Mouse (Mus musculus): ENCODE results near the gene Ccdc80. TPM values are rescaled to one million over a fixed set of nuclear protein-coding genes. Genes with fewer than 3 reads are reported as not detected.
A peak's percentile ranks its signal among the peaks of the same experiment; 100 is the strongest.

The Ccdc80 gene
- 1 to 10 TPM; 6.4 to 6.6 TPM for total RNA-seq (2021)

DNA sequence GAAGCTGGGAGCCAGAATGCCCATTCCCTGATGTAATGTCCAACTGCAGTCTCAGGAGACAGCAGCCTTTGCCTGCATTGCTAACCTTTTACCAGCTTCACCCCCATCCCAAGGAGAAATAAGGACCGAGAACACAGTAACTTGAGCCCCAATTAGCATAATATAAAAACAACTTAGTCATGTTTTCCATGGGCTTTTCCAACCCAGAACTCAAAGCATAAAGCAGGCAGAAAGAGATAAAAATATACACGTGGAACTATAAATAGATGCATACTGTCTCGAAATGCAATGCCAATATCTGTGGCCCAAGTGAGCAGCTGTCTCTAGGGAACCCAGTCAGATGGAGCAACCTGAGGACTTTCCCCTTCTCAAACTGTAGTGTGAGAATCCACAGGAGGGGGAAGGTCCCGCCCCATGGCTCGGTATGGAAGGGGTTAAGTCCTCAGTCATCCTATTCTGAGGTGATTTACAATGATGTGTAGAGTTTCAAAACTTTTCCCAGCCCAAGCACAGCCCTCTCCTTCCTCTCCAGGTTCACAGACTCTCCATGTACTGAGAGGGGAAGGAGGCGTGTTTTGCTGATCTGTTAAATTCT is at the start of gene Ccdc80:
Gene Ccdc80, plus strand, starts transcription at position 266 of the 595 bp plus-strand sequence.
- intact Hi-C loops (cut with DNase I) = loop anchor here (5.0 to 10.0 kb wide), 3 partner anchors 131 to 368 kb away; partner anchors contain the start of genes Gtpbp8 and Nepro
- no peak for DNase-seq (ENCODE audit: low spot score in 2 of 2)

DNA sequence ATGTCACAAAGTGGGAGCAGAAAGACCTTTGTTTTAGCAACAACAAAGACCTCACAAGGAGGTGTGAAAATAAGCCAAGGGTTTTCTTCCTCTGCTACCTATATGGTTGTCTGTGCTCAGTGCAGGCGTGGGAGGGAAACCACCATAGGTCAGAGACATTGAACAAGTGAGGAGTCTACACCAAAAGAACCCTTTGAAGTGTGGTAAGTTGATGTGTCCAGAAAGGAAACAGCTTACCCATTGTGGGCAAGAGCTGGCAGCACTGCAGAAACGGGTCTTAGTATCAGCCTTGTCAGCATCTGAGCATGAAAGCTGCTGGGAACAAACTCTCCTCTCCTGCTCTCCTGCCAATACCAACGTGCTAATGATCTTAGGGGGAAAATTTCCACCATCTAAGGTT is 48.4 kb upstream of the Ccdc80 start:
- intact Hi-C loops (cut with DNase I) = no loop called here
- no peak for DNase-seq (ENCODE audit: low spot score in 2 of 2)

DNA sequence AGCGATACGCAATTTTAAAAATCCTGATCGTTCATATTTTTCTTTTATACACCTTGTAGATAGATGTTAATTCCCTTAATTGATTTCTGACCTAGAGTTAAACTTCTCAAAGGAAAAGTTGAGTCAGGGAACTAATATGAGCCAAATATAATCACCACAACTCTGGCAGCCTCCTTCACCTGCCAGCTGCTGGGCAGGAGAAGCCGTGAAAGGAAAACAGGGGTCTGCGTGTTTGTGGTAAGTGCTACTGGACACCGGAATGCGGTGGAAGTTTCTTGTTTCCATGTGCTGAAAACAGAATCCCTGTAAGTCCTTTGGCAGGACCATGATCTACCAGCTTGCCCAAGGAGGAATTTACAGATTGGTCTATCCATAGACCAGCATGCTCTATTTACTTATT is 36.0 kb upstream of the Ccdc80 start:
- intact Hi-C loops (cut with DNase I) = no loop called here
- no peak for DNase-seq (ENCODE audit: low spot score in 2 of 2)

DNA sequence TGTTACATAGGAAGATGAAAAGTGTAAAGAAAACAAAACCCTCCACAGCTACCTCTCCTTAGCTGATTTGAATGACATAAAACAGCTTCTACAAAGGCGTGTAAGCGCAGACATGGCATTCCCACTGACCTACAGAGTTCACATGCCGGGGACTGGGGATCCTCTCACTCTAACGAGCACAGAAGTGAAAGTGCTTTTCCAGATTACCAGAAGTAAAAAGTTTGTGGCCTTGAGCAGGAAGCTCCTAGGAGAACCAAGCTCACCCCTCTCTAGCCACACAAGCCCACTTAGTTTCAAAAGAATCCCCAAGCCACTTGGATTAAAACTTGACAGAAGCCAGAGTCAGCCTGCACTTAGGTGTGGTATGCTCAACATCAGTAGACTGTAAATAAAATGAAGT is 35.3 kb upstream of the Ccdc80 start:
- intact Hi-C loops (cut with DNase I) = no loop called here
- DNase-seq (ENCODE audit: low spot score in 2 of 2) = no peak

DNA sequence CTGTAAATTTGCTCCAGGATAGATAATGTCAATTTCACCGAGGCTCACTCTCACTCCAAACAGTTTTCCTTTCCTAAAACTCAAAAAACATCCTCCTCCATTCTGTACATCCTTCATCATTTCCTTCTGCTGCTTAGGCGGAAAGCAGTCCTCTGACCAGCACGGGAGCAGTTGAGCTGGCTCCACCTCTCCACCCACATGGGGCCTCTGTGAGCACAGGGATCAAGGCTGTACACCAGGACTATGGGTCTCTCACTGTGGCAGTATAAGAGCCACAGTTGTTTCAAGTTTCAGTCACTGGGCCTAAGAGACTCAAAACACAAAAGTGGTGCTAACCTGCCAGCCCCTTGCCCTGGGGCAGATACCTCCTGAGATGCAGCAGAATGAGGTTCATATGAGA is 32.1 kb upstream of the Ccdc80 start:
- DNase-seq (ENCODE audit: low spot score in 2 of 2) = no peak
- intact Hi-C loops (cut with DNase I) = no loop called here

DNA sequence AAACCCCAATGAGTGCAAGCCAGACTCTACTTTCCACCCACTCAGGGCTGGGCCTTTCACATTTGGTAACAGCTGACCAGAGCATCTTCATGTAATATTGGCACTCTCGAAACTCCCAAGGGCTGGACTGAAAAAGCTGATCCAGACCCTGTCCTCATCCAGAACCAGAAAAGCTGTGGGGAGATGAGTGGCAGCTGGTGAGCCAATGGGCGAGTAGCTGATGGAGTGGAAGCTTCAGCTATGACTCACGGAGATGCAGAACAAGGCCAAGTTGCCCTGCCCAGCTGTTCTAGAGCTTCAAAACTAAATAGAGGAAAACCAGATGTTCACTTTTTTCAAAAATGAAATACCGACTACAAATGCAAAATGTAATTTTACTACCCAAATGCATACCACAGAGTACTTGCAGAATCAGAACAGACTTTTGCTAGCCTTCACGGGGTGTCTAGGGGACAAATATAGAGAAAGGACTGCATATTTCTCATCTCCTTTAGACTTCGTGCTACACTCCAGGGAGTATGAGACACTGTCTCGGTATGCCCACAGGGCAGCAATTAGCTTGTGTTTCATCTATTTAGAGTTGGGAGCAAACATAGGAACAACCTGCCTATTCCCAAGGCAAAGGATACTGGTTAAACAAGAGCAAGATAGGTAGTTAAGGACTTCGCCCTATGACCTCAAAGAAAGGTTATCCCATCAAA is 22.7 kb upstream of the Ccdc80 start:
- DNase-seq (ENCODE audit: low spot score in 2 of 2) = peak in 1 of 2 experiments; percentile 29
- intact Hi-C loops (cut with DNase I) = no loop called here

DNA sequence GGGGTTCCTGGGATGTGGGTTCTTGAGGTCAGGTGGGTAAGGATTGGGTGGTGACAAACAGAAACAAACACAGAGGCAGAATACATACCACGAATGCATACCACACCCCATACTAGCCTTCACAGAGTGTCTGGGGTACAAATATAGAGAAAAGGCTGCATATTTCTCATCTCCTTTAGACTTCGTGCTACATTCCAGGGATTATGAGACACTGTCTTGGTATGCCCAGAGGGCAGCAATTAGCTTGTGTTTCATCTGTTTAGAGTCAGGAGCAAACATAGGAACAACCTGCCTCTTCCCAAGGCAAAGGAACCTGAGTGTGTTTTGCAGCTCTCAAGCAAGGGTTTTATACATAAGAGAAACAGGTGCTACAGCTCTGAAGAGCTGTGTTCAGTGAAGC is 21.8 kb upstream of the Ccdc80 start:
- intact Hi-C loops (cut with DNase I) = no loop called here
- no peak for DNase-seq (ENCODE audit: low spot score in 2 of 2)

DNA sequence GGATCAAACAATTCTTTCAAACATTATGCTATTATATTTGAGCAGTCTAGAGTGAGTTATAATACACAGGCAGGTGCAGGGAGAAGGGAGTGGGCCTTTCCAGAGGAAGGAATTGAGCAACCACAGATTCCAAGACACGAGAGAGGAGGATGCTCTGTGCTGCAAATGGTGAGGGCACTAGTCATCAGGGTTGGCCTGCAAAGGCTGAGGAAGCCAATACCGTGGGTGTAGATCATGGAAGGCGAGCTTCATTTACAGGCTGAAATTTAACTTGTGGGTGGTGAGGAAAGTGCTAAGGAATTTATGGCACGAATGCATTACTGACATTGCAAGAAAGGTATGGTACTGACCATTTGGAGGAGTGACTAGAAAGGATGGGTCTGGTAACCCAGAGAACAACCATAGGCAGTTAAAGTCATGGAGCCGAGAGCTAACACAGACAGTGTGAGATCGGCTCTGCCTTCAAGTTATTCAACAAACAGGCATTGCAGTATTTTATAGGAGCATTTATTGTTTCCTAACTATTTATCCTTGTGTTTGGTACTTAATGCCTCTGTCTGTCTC is 15.6 kb upstream of the Ccdc80 start:
- intact Hi-C loops (cut with DNase I) = no loop called here
- no peak for DNase-seq (ENCODE audit: low spot score in 2 of 2)

DNA sequence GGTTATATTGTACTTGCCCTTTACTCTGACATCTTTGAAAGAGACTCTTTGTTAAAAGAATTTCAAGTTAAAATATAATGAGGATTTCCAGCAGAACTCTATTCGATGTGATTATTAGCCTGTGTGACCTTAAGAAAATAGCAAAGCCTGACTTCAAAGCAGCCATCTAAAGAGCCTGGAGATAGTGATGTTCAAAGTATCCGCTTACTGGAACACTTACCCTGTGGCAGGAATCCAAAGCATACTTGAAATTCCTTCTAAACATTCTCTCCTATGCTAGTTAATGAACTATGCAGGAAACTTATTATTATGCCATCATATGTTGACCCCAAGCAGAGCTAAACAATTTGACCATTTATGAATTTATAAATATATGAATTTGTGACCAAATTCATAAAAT is 13.9 kb upstream of the Ccdc80 start:
- DNase-seq (ENCODE audit: low spot score in 2 of 2) = no peak

DNA sequence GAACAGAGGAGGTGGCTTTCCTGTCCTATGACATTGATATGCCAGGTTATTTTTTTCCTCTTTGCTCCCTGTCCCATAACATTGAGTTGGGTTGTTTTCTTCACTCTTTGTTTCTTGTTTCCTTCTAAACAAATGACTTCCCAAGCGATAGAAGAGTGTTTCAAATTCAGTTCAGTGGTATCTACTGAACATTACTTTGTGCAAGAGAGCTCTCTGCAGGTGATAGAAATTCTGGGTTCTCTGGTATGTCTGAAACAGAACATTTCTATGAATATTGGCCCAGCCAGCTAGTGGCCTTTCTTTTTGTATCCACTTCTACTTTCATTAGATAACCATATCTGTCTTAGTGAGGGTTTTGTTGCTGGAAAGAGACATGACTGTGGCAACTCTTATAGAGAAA is 4.4 kb upstream of the Ccdc80 start:
- intact Hi-C loops (cut with DNase I) = no loop called here
- DNase-seq (ENCODE audit: low spot score in 2 of 2) = no peak

More for the DNA sequence above, 13.9 kb upstream of the Ccdc80 start:
- intact Hi-C loops (cut with DNase I) = no loop called here

DNA sequence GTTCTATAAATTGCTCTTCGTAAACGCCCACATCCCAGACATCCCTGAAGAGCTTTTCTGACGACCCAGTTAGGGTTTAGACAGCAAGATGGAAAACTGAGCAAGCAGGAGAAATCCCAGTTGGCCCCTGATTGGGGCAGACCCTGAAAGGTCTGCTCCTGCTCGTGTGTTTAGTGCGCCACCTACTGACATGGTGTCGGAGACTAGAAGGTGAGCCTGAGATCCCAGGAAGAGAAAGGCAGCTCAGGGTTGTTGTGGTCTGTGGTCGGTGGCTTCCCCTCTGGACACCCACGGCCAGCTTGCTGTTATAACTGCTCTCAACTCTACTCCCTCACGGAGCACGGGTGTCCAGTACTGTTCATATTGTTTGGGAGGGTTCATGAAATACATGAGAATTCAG is 3.2 kb upstream of the Ccdc80 start:
- intact Hi-C loops (cut with DNase I) = loop anchor here (1.0 to 10.0 kb wide), 4 partner anchors 128 to 365 kb away; partner anchors contain the start of genes Gtpbp8 and Nepro
- peak; percentile 74 to 75 for DNase-seq (ENCODE audit: low spot score in 2 of 2)

DNA sequence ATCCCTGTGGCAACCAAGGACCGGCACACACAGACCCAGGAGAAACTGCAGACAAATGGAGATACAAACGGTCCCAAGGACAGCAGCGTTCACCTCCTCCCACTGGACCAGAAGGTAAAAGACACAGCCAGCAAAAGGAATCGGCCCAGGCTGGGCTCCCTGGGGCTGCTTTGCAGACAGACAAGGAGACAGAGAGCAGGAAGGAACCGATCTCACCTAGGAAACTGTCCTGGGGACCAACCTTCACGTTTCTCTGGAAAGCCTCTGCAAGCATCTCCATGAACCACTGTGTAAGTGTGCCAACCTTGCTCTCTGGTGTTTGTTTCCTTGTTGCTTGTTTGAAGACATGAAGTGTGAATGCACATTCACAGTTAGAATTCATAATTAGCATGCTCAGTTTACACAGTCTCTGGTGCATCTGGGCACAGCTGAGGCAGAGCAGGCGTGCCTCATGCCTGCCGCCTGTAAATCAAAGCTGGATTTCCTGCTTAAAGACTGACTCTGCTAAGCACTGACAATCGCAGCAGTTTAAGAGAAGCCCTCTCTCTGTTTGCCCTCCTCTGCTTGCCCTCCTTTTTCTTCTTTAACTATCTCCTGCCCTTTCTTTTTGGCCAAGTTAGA is 1.0 kb downstream of the Ccdc80 start:
- intact Hi-C loops (cut with DNase I) = loop anchor here (5.0 to 10.0 kb wide), 3 partner anchors 132 to 369 kb away; partner anchors contain the start of genes Gtpbp8 and Nepro

DNA sequence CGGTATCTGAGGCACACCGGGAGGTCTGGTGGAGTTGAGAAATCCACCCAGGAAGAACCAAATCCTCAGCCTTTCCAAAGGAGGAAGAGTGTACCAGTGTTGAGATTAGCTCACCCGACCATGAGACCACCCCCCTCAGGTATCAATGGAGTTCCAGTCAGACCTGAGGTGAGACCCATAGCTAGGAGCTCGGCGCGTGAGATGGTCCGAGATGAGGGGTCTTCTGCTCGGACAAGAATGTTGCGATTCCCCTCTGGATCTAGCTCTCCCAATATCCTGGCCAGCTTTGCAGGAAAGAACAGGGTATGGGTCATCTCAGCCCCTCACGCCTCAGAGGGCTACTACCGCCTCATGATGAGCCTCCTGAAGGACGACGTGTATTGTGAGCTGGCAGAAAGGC is 1.8 kb downstream of the Ccdc80 start:
- no peak for DNase-seq (ENCODE audit: low spot score in 2 of 2)
- intact Hi-C loops (cut with DNase I) = loop anchor here (10.0 kb wide), 1 partner anchor 370 kb away; the partner anchor contains the start of gene Nepro

More for the DNA sequence above, 1.0 kb downstream of the Ccdc80 start:
- DNase-seq (ENCODE audit: low spot score in 2 of 2) = no peak

DNA sequence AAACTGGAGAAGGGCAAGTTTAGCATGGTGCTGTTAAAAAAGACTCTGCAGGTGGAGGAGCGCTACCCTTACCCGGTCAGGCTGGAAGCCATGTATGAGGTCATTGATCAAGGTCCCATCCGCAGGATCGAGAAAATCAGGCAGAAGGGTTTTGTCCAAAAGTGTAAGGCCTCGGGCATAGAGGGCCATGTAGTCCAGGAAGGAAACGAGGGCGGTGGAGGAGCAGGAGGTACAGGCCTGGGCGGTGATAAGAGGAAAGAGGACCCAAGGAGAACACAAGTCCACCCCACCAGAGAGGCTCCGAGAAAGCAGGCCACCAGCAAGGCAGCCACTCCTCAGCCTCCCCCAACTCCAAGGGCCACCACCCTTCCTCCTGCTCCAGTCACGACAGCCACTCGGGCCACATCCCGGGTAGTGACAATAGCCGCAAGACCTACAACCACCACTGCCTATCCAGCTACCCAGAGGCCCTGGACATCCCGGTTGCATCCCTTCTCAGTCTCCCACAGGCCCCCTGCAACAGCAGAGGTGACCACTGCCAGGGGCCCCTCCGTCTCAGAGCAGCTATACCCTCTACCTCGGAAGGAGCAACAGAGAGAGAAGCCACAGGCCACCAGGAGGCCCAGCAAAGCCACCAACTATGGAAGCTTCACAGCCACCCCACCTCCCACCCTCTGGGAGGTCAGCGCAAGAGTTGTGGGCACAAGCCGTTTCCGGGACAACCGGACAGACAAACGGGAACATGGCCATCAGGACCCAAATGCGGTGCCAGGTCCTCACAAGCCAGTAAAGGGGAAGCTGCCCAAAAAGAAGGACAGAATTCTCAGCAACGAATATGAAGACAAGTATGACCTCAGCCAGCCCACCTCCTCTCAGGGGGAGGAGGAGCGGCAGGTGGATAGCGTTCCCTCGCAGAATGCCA is 2.6 kb downstream of the Ccdc80 start:
- DNase-seq (ENCODE audit: low spot score in 2 of 2) = peak in 1 of 2 experiments; percentile 24
- intact Hi-C loops (cut with DNase I) = loop anchor here (10.0 kb wide), 1 partner anchor 371 kb away; the partner anchor contains the start of gene Nepro

DNA sequence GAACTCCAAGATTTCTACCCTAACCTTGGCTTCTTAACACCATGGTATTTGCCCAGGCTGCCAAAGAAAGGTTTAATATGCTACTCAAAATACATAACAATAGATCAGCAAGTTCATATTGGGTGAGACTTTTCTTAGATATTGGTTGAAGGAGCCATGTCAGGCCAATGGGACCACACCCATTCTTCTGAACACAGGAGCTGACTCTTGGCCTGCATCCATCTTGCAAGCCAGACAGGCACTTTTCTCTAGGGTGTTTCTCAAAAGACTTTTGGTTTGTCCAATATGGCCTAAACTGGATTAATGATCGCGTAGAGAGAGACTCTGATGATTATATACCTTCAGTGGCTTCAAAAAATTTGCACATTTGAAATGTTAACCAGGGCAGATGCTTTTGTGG is 4.3 kb downstream of the Ccdc80 start:
- no peak for DNase-seq (ENCODE audit: low spot score in 2 of 2)
- intact Hi-C loops (cut with DNase I) = loop anchor here (10.0 kb wide), 1 partner anchor 373 kb away; the partner anchor contains the start of gene Nepro

DNA sequence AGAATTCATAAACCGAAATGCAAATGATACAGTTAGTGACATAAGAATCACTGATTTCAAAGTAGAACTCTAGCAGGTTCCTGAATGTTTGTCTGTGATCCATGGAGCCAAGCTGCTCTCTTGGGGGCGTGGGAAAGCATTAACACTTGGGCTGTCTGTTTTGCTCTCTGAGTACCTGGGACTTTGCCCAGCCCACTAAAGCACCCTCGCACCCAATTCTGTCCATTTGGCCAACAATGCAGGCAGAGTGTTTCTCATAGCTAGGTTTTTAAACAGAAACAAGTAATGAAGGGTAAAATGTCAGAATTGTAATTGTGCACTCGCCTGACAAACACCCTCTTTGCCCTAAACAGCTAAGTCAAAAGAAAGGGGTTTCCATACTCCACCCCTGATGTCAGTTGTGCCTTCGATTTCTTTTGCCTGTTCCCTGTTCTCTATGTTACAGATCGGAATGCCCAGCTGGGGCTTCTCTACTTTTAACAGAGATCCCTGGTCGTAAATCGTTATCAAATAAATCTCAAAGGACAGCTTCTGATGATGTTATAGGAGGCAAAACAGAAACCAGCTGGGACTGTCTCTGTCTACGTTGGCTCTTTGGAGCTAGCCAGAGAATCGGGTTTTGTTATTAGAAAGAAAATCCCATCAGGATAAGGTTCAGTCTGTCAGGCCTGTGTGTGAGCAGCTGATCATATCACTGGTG is 5.1 kb downstream of the Ccdc80 start:
- DNase-seq (ENCODE audit: low spot score in 2 of 2) = no peak
- intact Hi-C loops (cut with DNase I) = loop anchor here (10.0 kb wide), 1 partner anchor 374 kb away; the partner anchor contains the start of gene Nepro

DNA sequence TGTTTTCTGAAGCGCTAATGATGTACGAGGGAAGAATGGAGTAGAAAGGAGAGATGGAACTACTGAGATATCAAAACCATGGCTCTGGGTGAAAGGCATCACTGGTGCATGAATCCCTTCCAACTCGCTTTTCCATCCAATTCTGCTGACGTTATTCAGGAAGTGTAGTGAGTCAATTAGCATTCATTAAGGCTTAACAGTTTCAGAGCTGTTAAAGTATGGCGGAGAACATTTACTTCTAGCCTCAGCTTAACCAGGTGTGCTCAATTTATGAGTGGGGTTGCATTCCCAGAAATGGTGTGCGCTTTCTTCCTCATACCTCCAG is 5.6 kb downstream of the Ccdc80 start:
- intact Hi-C loops (cut with DNase I) = loop anchor here (10.0 kb wide), 1 partner anchor 374 kb away; the partner anchor contains the start of gene Nepro
- DNase-seq (ENCODE audit: low spot score in 2 of 2) = peak in 1 of 2 experiments; percentile 21

DNA sequence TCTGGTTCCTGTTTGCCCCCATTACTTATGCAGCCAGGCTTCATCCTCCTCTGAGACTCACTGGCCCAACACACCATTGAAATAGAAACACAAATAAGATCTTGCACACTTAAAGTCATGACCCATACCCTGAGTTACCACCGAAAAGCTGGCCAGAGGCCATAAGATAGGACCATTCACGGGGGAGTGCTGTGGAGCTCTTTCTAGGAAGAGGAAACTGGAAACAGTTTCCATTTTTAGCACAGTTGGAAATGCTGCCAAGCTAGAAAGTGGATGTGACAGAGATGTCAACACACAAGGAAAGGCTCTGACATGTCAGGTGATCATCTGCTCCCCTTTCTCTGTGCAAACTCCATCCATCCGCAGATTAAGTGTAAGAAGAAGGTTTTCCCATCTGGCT is 7.7 kb downstream of the Ccdc80 start:
- no peak for DNase-seq (ENCODE audit: low spot score in 2 of 2)
- intact Hi-C loops (cut with DNase I) = no loop called here

DNA sequence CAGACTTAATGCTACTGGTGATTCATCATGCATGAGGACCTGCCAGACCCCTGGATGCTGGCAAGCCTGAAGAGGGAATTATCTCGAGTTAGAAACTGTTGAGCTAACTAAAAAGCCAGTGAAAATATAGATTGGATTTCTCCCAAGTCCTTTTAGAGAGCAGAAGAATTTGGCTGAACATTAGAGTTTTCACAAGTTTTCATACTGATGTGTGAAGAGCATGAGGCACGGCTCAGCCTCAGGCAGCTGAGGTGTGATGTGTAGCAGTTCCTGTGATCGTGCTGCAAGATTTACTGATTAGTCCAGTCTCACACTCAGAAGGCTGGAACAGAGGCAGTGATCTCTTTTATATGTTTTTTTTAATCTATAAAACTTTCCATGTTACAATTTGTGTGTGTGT is 11.8 kb downstream of the Ccdc80 start:
- DNase-seq (ENCODE audit: low spot score in 2 of 2) = peak in 1 of 2 experiments; percentile 79
- intact Hi-C loops (cut with DNase I) = no loop called here

Data from left cerebral cortex, postnatal 25 days (tissue).